Mouse (Mus musculus) forebrain, postnatal 0 days (tissue): ENCODE measurements around the gene Zfr2. TPM values are rescaled to one million over a fixed set of nuclear protein-coding genes. Genes with fewer than 3 reads are reported as not detected.
A peak's percentile ranks its signal among the peaks of the same experiment; 100 is the strongest.

ENCODE experiments used
- ATAC-seq: fragments of 200-750 bp; cut with Nextera tagmentation; 2 replicates; pipeline ENCODE4 v1.8.0; 2017; ENCODE audit warnings: mild to moderate bottlenecking, moderate library complexity
- DNase-seq: peaks from one replicate; pipeline ENCODE4 v3.0.0-alpha.2; 2015
- H3K27ac ChIP-seq: fragments of 300-500 bp; sonication (generic); 2 replicates; pipeline ENCODE4 v1.5.1; 2014; ENCODE audit warnings: low read depth, mild to moderate bottlenecking, antibody characterized with exemption, low read length, moderate library complexity, mixed read lengths
- H3K27me3 ChIP-seq: fragments of 300-500 bp; sonication (generic); 2 replicates; pipeline ENCODE4 v1.6.1; 2014; ENCODE audit warnings: mild to moderate bottlenecking, low read length, mixed read lengths; ENCODE audit not compliant: insufficient read depth
- H3K36me3 ChIP-seq: fragments of 300-500 bp; sonication (generic); 2 replicates; pipeline ENCODE4 v1.6.1; 2014; ENCODE audit warnings: mild to moderate bottlenecking, moderate library complexity; ENCODE audit not compliant: insufficient read depth
- H3K4me1 ChIP-seq: fragments of 300-500 bp; sonication (generic); 2 replicates; pipeline ENCODE4 v1.6.1; 2014; ENCODE audit warnings: antibody characterized with exemption; ENCODE audit not compliant: insufficient read depth
- H3K4me2 ChIP-seq: fragments of 300-500 bp; sonication (generic); 2 replicates; pipeline ENCODE4 v1.6.1; 2014; ENCODE audit warnings: low read depth, mild to moderate bottlenecking, moderate library complexity
- H3K4me3 ChIP-seq: fragments of 300-500 bp; sonication (generic); 2 replicates; pipeline ENCODE4 v1.5.1; 2014; ENCODE audit warnings: low read depth, low read length, mixed read lengths
- H3K9ac ChIP-seq: fragments of 300-500 bp; sonication (generic); 2 replicates; pipeline ENCODE4 v1.6.1; 2014; ENCODE audit warnings: mild to moderate bottlenecking
- H3K9me3 ChIP-seq: fragments of 300-500 bp; sonication (generic); 2 replicates; pipeline ENCODE4 v1.6.1; 2016; ENCODE audit warnings: low read length
- CTCF ChIP-seq: sonication (generic); IDR thresholded peaks from 2 replicates; pipeline ENCODE4 v1.5.1; 2016; ENCODE audit warnings: antibody characterized with exemption, control low read depth, low read depth
- WGBS: fragments of 180-500 bp; shearing (Covaris S2); extraction: QIAGEN DNeasy Blood & Tissue Kit; methylation state at CpG from one replicate; pipeline ENCODE4 v1.1.7; 2014; 5-methylcytosine and 5-hydroxymethylcytosine counted together
- polyA plus RNA-seq: library from polyadenylated mRNA; unstranded; fragments of >200 nt; fragmentation: Nextera tagmentation; extraction: Ambion mirVana; gene quantifications from 2 replicates; pipeline ENCODE4 v1.2.1, GENCODE M21; 2015
- total RNA-seq: library from RNA; depleted of rRNA; stranded (reverse); fragments of >200 nt; gene quantifications from 2 replicates; pipeline ENCODE4 v1.2.3, GENCODE M21; 2014

Gene Zfr2
- total and polyA plus RNA-seq, 2 experiments from 2014 or later = 18.7 to 52.1 TPM

GRCm38 (mm10) chr10:81286586-81286985 lies 53.6 kb downstream of the Zfr2 start:
- no peak for ATAC-seq
- WGBS = 44% methylated on average over 6 of the region's 6 CpGs

DNA sequence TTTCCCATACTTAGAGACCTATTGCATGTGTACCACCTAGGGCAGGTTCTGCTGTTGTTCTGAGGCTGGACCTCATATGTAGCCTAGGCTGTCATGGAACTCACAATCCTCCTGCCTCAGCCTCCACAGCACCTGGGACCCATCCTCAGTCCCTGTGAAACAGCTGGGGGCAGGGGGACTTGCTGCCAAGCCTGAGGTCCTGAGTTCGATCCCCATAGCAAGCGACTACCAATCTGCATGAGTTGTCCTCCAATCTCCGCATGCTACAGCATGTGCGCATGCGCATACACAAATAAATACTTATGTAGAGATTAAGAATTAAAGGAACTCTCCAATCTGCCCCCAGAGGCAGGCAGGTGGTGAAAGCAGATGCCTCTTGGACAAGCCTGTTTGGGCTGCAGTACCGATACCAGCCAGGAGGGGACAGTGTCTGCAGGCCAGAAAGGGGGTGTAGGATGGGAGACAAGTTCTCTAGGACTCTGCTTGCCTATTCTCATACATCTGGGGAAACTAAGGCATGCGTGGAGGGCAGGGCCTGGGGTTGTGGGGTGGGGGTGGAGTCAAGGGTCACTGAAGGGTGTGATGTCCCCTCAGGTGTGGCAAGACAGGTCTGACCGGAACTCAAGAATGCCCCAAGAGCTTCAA lies 54.7 kb downstream of the Zfr2 start:
- Histone ChIP-seq H3K9ac (no peak overlapping the region), H3K9me3 (no peaks in the 10 kb centered on the region), H3K27me3 (no peaks in the 10 kb centered on the region), H3K4me2 (no peak overlapping the region), H3K4me1 (no peaks in the 10 kb centered on the region), H3K27ac (no peak overlapping the region), H3K4me3 (no peak overlapping the region), H3K36me3 (no peaks in the 10 kb centered on the region)
- 65% methylated on average over 8 of the region's 8 CpGs for WGBS
- DNase-seq (no peak), ATAC-seq (no peak)
- peak; percentile 79 for TF ChIP-seq CTCF

More at GRCm38 (mm10) chr10:81286586-81286985, 53.6 kb downstream of the Zfr2 start:
- Histone ChIP-seq H3K9me3 (no peaks in the 10 kb centered on the region), H3K27me3 (no peaks in the 10 kb centered on the region), H3K36me3 (no peaks in the 10 kb centered on the region), H3K4me2 (no peak overlapping the region), H3K4me1 (no peaks in the 10 kb centered on the region), H3K9ac (no peak overlapping the region), H3K4me3 (no peak overlapping the region), H3K27ac (no peak overlapping the region)
- TF ChIP-seq CTCF = no peak
- no peak for DNase-seq

DNA sequence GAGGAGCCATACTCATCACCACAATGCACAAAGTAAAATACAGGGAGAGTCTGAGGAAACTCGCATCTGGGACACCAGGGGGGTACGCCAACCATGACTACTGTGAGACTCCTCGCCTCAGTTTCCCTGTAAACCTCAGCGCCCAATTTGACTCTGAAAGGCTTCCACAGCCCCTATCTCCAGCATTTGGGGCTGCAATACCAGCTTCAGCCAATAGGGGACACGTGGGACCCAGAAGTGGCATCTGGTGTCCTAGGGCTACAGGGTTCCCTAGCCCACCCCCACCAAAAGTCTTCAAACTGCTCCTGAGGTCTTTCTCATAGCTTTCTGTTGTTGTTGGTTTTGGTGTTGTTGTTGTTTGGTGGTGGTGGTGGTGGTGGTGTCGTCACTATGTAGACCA lies 55.6 kb downstream of the Zfr2 start:
- ATAC-seq (no peak), DNase-seq (no peak)
- Histone ChIP-seq H3K4me1 (no peaks in the 10 kb centered on the region), H3K4me2 (no peak overlapping the region), H3K9ac (no peak overlapping the region), H3K9me3 (no peaks in the 10 kb centered on the region), H3K27me3 (no peaks in the 10 kb centered on the region), H3K27ac (no peak overlapping the region), H3K36me3 (no peaks in the 10 kb centered on the region), H3K4me3 (no peak overlapping the region)
- WGBS = 42% methylated on average over 6 of the region's 6 CpGs
- TF ChIP-seq CTCF = peak; percentile 69

DNA sequence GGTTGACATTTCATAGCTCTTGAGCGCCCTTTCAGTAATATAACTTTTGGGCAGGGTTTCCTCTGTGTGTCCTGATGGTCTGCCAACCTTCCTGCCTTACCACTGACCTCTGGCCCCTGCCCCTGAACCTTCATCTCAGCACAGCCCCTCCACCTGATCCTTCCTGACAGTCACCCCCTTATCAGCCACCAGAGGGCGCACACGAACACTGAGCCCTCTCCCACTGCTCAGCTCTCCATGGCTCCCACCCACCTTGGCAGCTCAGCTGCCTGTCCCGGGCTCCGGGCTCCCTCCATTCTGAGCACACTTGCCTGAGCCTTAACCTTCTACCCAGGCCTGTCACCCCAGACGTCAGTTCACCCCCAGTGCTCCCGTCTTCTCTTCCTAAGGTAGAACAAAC lies 56.3 kb downstream of the Zfr2 start:
- peak; percentile 94 for TF ChIP-seq CTCF
- H3K9ac ChIP-seq = no peak overlapping the region
- H3K27ac ChIP-seq = no peak overlapping the region
- 0% methylated on average over 7 of the region's 7 CpGs for WGBS
- H3K9me3 ChIP-seq = no peaks in the 10 kb centered on the region
- H3K36me3 ChIP-seq = no peaks in the 10 kb centered on the region
- H3K4me2 ChIP-seq = no peak overlapping the region; the same call in 1 of the 2 replicates
- peaks cover 4% of the 10 kb centered on the region; the same call in 1 of the 2 replicates for H3K4me1 ChIP-seq
- ATAC-seq (no peak), DNase-seq (peak; percentile 81)
- H3K27me3 ChIP-seq = no peaks in the 10 kb centered on the region
- no peak overlapping the region for H3K4me3 ChIP-seq

DNA sequence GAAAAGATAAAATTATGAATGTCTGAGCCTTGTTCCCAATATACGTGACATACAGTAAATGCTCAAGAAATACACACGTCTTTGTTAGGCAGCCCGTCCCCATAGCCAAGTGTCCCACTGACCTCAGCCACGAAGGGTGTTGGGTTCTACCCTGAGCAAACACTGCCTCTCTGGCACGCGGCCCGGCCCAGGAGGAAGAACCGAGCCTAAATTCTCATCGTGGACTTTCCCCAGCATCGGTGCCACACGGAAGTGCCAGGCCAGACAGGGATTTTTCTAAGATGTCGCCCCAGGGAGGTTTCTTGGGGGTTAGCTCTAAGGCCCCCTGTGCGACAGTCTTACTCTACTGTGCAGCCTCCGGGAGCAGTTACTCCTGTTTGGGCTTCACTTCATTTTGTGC lies 56.9 kb downstream of the Zfr2 start:
- Histone ChIP-seq H3K27ac (no peak overlapping the region), H3K9ac (no peak overlapping the region), H3K4me1 (peaks cover 9% of the 10 kb centered on the region), H3K27me3 (no peaks in the 10 kb centered on the region), H3K9me3 (no peaks in the 10 kb centered on the region), H3K4me2 (no peak overlapping the region), H3K4me3 (no peak overlapping the region), H3K36me3 (no peaks in the 10 kb centered on the region)
- WGBS = 58% methylated on average over 14 of the region's 14 CpGs
- TF ChIP-seq CTCF = no peak
- DNase-seq = no peak
- ATAC-seq = no peak

DNA sequence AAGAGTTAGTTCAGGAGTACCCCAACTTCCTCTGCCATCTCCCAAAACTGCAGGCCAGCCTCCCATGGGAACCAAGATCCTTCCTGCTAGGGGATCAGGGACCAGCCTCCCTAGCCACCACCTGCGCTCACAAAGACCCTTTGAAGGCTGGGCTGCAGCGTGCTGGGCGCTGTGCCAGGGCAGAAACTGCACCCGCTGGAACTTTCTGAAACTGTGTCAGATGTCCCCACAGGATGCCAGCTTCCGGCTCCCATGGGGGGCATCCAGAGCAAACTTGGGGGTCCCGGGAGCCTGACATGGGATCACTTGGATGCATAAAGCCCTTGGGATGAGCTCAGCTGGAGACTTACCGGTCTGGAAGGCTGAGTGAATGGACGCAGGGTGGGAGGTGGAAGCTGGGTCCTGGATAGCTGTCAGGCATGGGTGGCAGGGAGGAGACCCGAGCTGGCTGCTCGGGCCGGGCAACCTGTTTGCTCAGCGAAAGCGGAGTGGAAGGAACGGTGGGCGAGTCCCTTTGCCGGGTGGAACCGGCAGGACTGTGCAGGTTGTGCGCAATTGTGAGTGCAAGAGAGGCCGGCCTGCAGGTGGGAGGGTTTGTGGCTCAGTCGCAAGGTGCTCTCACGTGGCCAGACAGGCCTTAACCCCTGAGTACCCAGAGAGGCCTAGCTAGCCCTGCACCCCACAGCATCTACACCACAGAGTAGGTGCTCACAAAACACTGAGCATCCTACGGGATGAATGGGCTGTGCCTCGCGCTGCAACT lies 57.9 kb downstream of the Zfr2 start:
- H3K4me1 ChIP-seq = peaks cover 10% of the 10 kb centered on the region
- DNase-seq (no peak), ATAC-seq (no peak)
- no peak overlapping the region for H3K27ac ChIP-seq
- H3K36me3 ChIP-seq = no peaks in the 10 kb centered on the region
- no peak for TF ChIP-seq CTCF
- H3K9ac ChIP-seq = no peak overlapping the region
- 12% methylated on average over 24 of the region's 24 CpGs for WGBS
- no peak overlapping the region for H3K4me3 ChIP-seq
- H3K9me3 ChIP-seq = no peaks in the 10 kb centered on the region
- no peak overlapping the region for H3K4me2 ChIP-seq
- no peaks in the 10 kb centered on the region for H3K27me3 ChIP-seq

- Histone ChIP-seq H3K36me3 (no peaks in the 10 kb centered on the region), H3K4me1 (peaks cover 10% of the 10 kb centered on the region), H3K9me3 (no peaks in the 10 kb centered on the region), H3K4me3 (no peak within 1 kb of the TSS), H3K27ac (no peak within 1 kb of the TSS), H3K9ac (no peak within 1 kb of the TSS), H3K27me3 (no peaks in the 10 kb centered on the region), H3K4me2 (no peak within 1 kb of the TSS)
- ATAC-seq (no peak), DNase-seq (no peak)
- TF ChIP-seq CTCF = no peak
- WGBS = 75% methylated on average over 9 of the region's 9 CpGs
Observed at GRCm38 (mm10) chr10:81291511-81292104, 58.7 kb downstream of the Zfr2 start, which contains the start of gene Tjp3. Tjp3 (minus strand) TSS chr10:81291581.
